In the genomic region with DNA sequence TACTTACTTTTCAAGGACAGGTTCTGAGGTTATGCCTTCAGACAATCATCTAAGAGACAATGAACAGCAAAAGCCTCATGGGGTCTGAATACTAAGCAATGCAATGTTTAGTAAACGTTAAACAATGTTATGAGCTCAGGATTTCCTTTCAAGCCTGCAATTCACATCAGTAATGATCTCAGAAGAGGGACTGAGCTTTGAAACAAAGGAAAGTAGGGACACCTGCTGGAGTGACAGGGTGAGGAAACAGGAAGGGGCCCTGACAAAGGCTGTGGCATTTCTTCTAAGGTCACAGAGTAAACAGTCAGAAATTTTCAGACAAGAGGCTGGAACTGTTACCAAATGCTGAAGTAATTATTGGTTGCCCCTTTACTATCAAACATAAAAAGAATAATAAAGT, we compare ENCODE assay signal across 10 mouse cellular contexts.
DNase-seq lines count a peak whose midpoint lies in the region; ATAC-seq and TF ChIP-seq lines count a peak whose summit lies in the region.
"Had no signal": no experiment of that assay in that cellular context is flagged by ENCODE, and none has a peak within 500 bp of the region (broad histone marks: within the 10 kb centered on the region; RNA-seq: fewer than 3 reads in every experiment).

No protein-coding gene starts in this region.

- H3K9ac ChIP-seq in embryonic facial prominence, embryonic 14.5 days (ENCODE audit: low read depth, low read length), result no peak overlapping the region
- H3K9ac ChIP-seq: lung, embryonic 15.5 days had no signal

- no peak overlapping the region for H3K4me3 ChIP-seq in embryonic facial prominence, embryonic 14.5 days (ENCODE audit: low read depth, low read length)
- H3K4me3 ChIP-seq in cerebellum, adult 2 months (replicated peaks; ENCODE audit: insufficient read depth, low read depth, low read length), result no peak overlapping the region
- H3K4me3 ChIP-seq: lung, embryonic 15.5 days had no signal

- TF ChIP-seq CTCF in cerebellum, adult 2 months (IDR thresholded peaks at IDR 0.05; ENCODE audit: borderline replicate concordance, insufficient read depth, low read depth, low read length), result no peak

- H3K27ac ChIP-seq in embryonic facial prominence, embryonic 14.5 days (replicated peaks; ENCODE audit: low read depth, low read length), result no peak overlapping the region
- H3K27ac ChIP-seq in cerebellum, adult 2 months (ENCODE audit: insufficient read depth, low read length), result no peak overlapping the region

- intact Hi-C loops in left cerebral cortex, postnatal 14 days (cut with DNase I), result no loop called here

- peak; percentile 53; the same call in 1 of the 2 replicates for ATAC-seq in embryonic facial prominence, embryonic 14.5 days (ENCODE audit: low read depth)

- no peak overlapping the region for H3K4me2 ChIP-seq in embryonic facial prominence, embryonic 14.5 days (ENCODE audit: low read depth, low read length)
- H3K4me2 ChIP-seq: lung, embryonic 15.5 days had no signal

- peak; percentile 9 for DNase-seq in gastrocnemius, postnatal 25 days
- no peak for DNase-seq in gastrocnemius, adult 8-10 months (ENCODE audit: low spot score in 2 of 2)
- peak; percentile 38 for DNase-seq in A20 (ENCODE audit: low read depth, low spot score)
- DNase-seq in embryonic facial prominence, embryonic 14.5 days (ENCODE audit: low spot score), result peak; percentile 57
- DNase-seq in lung, postnatal 10 days, result peak; percentile 65
- DNase-seq in left cerebral cortex, postnatal 14 days (ENCODE audit: low spot score in 2 of 2), result no peak
- no peak for DNase-seq in frontal cortex, adult 2 months (ENCODE audit: extremely low spot score in 1 of 2, low spot score in 1 of 2)
- DNase-seq in cerebellum, adult 2 months, result no peak
- DNase-seq: cerebellum, adult 11-12 months had no signal

- 3% methylated on average over 1 of the region's 1 CpGs for WGBS in embryonic facial prominence, embryonic 14.5 days
- 10% methylated on average over 1 of the region's 1 CpGs for WGBS in cerebellum, adult 2 months

- no peaks in the 10 kb centered on the region for H3K27me3 ChIP-seq in embryonic facial prominence, embryonic 14.5 days (replicated peaks; ENCODE audit: control insufficient read depth, insufficient read depth, low read length)
- no peaks in the 10 kb centered on the region for H3K27me3 ChIP-seq in cerebellum, adult 2 months (ENCODE audit: control insufficient read depth, insufficient read depth, low read length)
- H3K27me3 ChIP-seq: lung, embryonic 15.5 days had no signal

- no peaks in the 10 kb centered on the region for H3K36me3 ChIP-seq in embryonic facial prominence, embryonic 14.5 days (ENCODE audit: control insufficient read depth, insufficient read depth, low read length)
- H3K36me3 ChIP-seq: lung, embryonic 15.5 days had no signal

- no peak for TF ChIP-seq POLR2A in cerebellum, adult 2 months (IDR thresholded peaks at IDR 0.05; ENCODE audit: borderline replicate concordance, insufficient read depth, low read length)

- H3K4me1 ChIP-seq in embryonic facial prominence, embryonic 14.5 days (ENCODE audit: control insufficient read depth, insufficient read depth, low read length), result no peaks in the 10 kb centered on the region
- H3K4me1 ChIP-seq in cerebellum, adult 2 months (ENCODE audit: control insufficient read depth, insufficient read depth, low read length), result no peaks in the 10 kb centered on the region

- H3K9me3 ChIP-seq in embryonic facial prominence, embryonic 14.5 days (ENCODE audit: control insufficient read depth, low read length), result no peaks in the 10 kb centered on the region
- H3K9me3 ChIP-seq: lung, embryonic 15.5 days had no signal

Comparison
In these comparisons a context has a peak if more than half of its experiments do, and no peak if none do; other contexts are left out.
1. DNase-seq: peak in gastrocnemius, postnatal 25 days (single experiment), A20 (single experiment), embryonic facial prominence, embryonic 14.5 days (single experiment) and lung, postnatal 10 days (single experiment); none in gastrocnemius, adult 8-10 months (0 of 2), left cerebral cortex, postnatal 14 days (0 of 2), frontal cortex, adult 2 months (0 of 2) and cerebellum, adult 2 months (0 of 2).